Mouse (Mus musculus) embryonic facial prominence, embryonic 10.5 days (tissue): ENCODE data around the gene Mtnr1a. TPM values are rescaled to one million over a fixed set of nuclear protein-coding genes. Genes with fewer than 3 reads are reported as not detected.
"Not testable (repeated sequence)": the region's sequence is repeated elsewhere in the genome, so short reads cannot be mapped to it uniquely, and the experiment has no call there.

ENCODE experiments used
- DNase-seq: peaks from one replicate; pipeline ENCODE4 v3.0.0-alpha.2; 2017; ENCODE audit warnings: low spot score
- H3K27ac ChIP-seq: fragments of 300-500 bp; sonication (generic); replicated peaks from 2 replicates; pipeline ENCODE4 v1.5.1; 2016; ENCODE audit warnings: mild to moderate bottlenecking
- H3K27me3 ChIP-seq: fragments of 300-500 bp; sonication (generic); replicated peaks from 2 replicates; pipeline ENCODE4 v1.6.1; 2016; ENCODE audit warnings: low read depth, mild to moderate bottlenecking; ENCODE audit not compliant: poor library complexity, severe bottlenecking
- H3K36me3 ChIP-seq: fragments of 300-500 bp; sonication (generic); replicated peaks from 2 replicates; pipeline ENCODE4 v1.6.1; 2016; ENCODE audit warnings: mild to moderate bottlenecking, moderate library complexity
- H3K4me1 ChIP-seq: fragments of 300-500 bp; sonication (generic); 2 replicates; pipeline ENCODE4 v1.6.1; 2016
- H3K4me3 ChIP-seq: fragments of 300-500 bp; sonication (generic); 2 replicates; pipeline ENCODE4 v1.5.1; 2016; ENCODE audit warnings: mild to moderate bottlenecking, moderate library complexity
- H3K9me3 ChIP-seq: fragments of 300-500 bp; sonication (generic); 2 replicates; pipeline ENCODE4 v1.6.1; 2016; ENCODE audit warnings: mild to moderate bottlenecking
- WGBS: fragments of 180-500 bp; shearing (Covaris S2); methylation state at CpG from one replicate; pipeline ENCODE4 v1.1.7; 2016; 5-methylcytosine and 5-hydroxymethylcytosine counted together
- polyA plus RNA-seq: library from polyadenylated mRNA; unstranded; fragments of >200 nt; fragmentation: Nextera tagmentation; extraction: Ambion mirVana; gene quantifications from 2 replicates; pipeline ENCODE4 v1.2.1, GENCODE M21; 2016

The Mtnr1a gene
- polyA plus RNA-seq, 1 experiment from 2014 or later: 0.09 TPM

- H3K4me1 ChIP-seq: peaks cover 15% of the 10 kb centered on the region
- WGBS: 90% methylated on average over 2 of the region's 2 CpGs
- no peak overlapping the region for H3K27ac ChIP-seq
- no peak for DNase-seq
- H3K36me3 ChIP-seq: peaks cover 12% of the 10 kb centered on the region
- H3K27me3 ChIP-seq: no peaks in the 10 kb centered on the region
- no peaks in the 10 kb centered on the region for H3K9me3 ChIP-seq
- no peak overlapping the region for H3K4me3 ChIP-seq
These were observed 8.9 kb upstream of the Mtnr1a start for GRCm38 (mm10) chr8:45060083-45060482.

GRCm38 (mm10) chr8:45062311-45062710 lies 6.6 kb upstream of the Mtnr1a start:
- no peak overlapping the region for H3K4me3 ChIP-seq
- no peaks in the 10 kb centered on the region for H3K27me3 ChIP-seq
- no peak overlapping the region for H3K27ac ChIP-seq
- H3K9me3 ChIP-seq: no peaks in the 10 kb centered on the region
- 94% methylated on average over 11 of the region's 11 CpGs for WGBS
- no peak for DNase-seq
- peaks cover 3% of the 10 kb centered on the region; the same call in 1 of the 2 replicates for H3K36me3 ChIP-seq
- H3K4me1 ChIP-seq: peaks cover 15% of the 10 kb centered on the region

- 76% methylated on average over 25 of the region's 25 CpGs for WGBS
- H3K36me3 ChIP-seq: peaks cover 3% of the 10 kb centered on the region; the same call in 1 of the 2 replicates
- H3K4me1 ChIP-seq: peaks cover 15% of the 10 kb centered on the region
- no peak overlapping the region for H3K4me3 ChIP-seq
- no peaks in the 10 kb centered on the region for H3K27me3 ChIP-seq
- DNase-seq: no peak
- peak overlapping the region; percentile 44; the same call in 1 of the 2 replicates for H3K27ac ChIP-seq
- H3K9me3 ChIP-seq: no peaks in the 10 kb centered on the region
These were observed 5.7 kb upstream of the Mtnr1a start for GRCm38 (mm10) chr8:45062982-45063924.

GRCm38 (mm10) chr8:45064197-45064869 lies 4.6 kb upstream of the Mtnr1a start:
- peak; percentile 38 for DNase-seq
- H3K27ac ChIP-seq: peak overlapping the region; percentile 71
- H3K36me3 ChIP-seq: no peaks in the 10 kb centered on the region
- 0 out of 2 replicates have a peak overlapping the region, but pooled peaks have one; percentile 13 for H3K4me3 ChIP-seq
- WGBS: 43% methylated on average over 8 of the region's 8 CpGs
- H3K9me3 ChIP-seq: no peaks in the 10 kb centered on the region
- peaks cover 20% of the 10 kb centered on the region for H3K4me1 ChIP-seq
- 0 out of 2 replicates have a peak, but pooled peaks cover 3% of the 10 kb centered on the region for H3K27me3 ChIP-seq

GRCm38 (mm10) chr8:45065391-45065790 lies 3.5 kb upstream of the Mtnr1a start:
- DNase-seq, H3K36me3 ChIP-seq, H3K27ac ChIP-seq, H3K4me3 ChIP-seq, H3K9me3 ChIP-seq, H3K27me3 ChIP-seq: not testable (repeated sequence)
- 100% methylated on average over 1 of the region's 1 CpGs for WGBS
- peaks cover 20% of the 10 kb centered on the region for H3K4me1 ChIP-seq

- H3K4me3 ChIP-seq: no peak overlapping the region
- no peaks in the 10 kb centered on the region for H3K9me3 ChIP-seq
- no peaks in the 10 kb centered on the region for H3K36me3 ChIP-seq
- H3K27ac ChIP-seq: no peak overlapping the region
- DNase-seq: no peak
- H3K27me3 ChIP-seq: peaks cover 9% of the 10 kb centered on the region
- 93% methylated on average over 8 of the region's 8 CpGs for WGBS
- H3K4me1 ChIP-seq: peaks cover 5% of the 10 kb centered on the region
These were observed 2.0 kb downstream of the Mtnr1a start for GRCm38 (mm10) chr8:45070949-45071348.

- no peak for DNase-seq
- H3K4me1 ChIP-seq: no peaks in the 10 kb centered on the region
- no peaks in the 10 kb centered on the region for H3K36me3 ChIP-seq
- WGBS: 91% methylated on average over 3 of the region's 3 CpGs
- no peaks in the 10 kb centered on the region for H3K9me3 ChIP-seq
- no peak overlapping the region for H3K27ac ChIP-seq
- H3K4me3 ChIP-seq: no peak overlapping the region
- H3K27me3 ChIP-seq: no peaks in the 10 kb centered on the region
These were observed 11.9 kb downstream of the Mtnr1a start for GRCm38 (mm10) chr8:45080850-45081249.

GRCm38 (mm10) chr8:45093599-45093998 lies 24.7 kb downstream of the Mtnr1a start:
- H3K27ac ChIP-seq: no peak overlapping the region
- no peak overlapping the region for H3K4me3 ChIP-seq
- no peaks in the 10 kb centered on the region for H3K27me3 ChIP-seq
- H3K36me3 ChIP-seq: no peaks in the 10 kb centered on the region
- 82% methylated on average over 3 of the region's 3 CpGs for WGBS
- H3K4me1 ChIP-seq: no peaks in the 10 kb centered on the region
- no peak for DNase-seq
- H3K9me3 ChIP-seq: no peaks in the 10 kb centered on the region

GRCm38 (mm10) chr8:45109371-45110063 lies 40.6 kb downstream of the Mtnr1a start:
- no peak overlapping the region for H3K27ac ChIP-seq
- peaks cover 20% of the 10 kb centered on the region for H3K4me1 ChIP-seq
- H3K27me3 ChIP-seq: peaks cover 46% of the 10 kb centered on the region
- no peaks in the 10 kb centered on the region for H3K9me3 ChIP-seq
- peak overlapping the region; percentile 46 for H3K4me3 ChIP-seq
- 27% methylated on average over 13 of the region's 13 CpGs for WGBS
- H3K36me3 ChIP-seq: no peaks in the 10 kb centered on the region
- DNase-seq: peak; percentile 18

- peak; percentile 17 for DNase-seq
- H3K27me3 ChIP-seq: peaks cover 46% of the 10 kb centered on the region
- 10% methylated on average over 16 of the region's 16 CpGs for WGBS
- peak overlapping the region; percentile 46 for H3K4me3 ChIP-seq
- no peak overlapping the region for H3K27ac ChIP-seq
- no peaks in the 10 kb centered on the region for H3K9me3 ChIP-seq
- no peaks in the 10 kb centered on the region for H3K36me3 ChIP-seq
- H3K4me1 ChIP-seq: peaks cover 20% of the 10 kb centered on the region
These were observed 41.3 kb downstream of the Mtnr1a start for GRCm38 (mm10) chr8:45110064-45110812.

GRCm38 (mm10) chr8:45110813-45111104 lies 41.8 kb downstream of the Mtnr1a start:
- Histone ChIP-seq H3K4me1 (peaks cover 20% of the 10 kb centered on the region), H3K27ac (no peak overlapping the region), H3K27me3 (peaks cover 46% of the 10 kb centered on the region), H3K9me3 (no peaks in the 10 kb centered on the region), H3K4me3 (no peak overlapping the region; the same call in 1 of the 2 replicates), H3K36me3 (no peaks in the 10 kb centered on the region)
- 46% methylated on average over 5 of the region's 5 CpGs for WGBS
- no peak for DNase-seq

- Histone ChIP-seq H3K36me3 (no peaks in the 10 kb centered on the region), H3K4me3 (no peak overlapping the region), H3K4me1 (peaks cover 20% of the 10 kb centered on the region), H3K27me3 (peaks cover 46% of the 10 kb centered on the region), H3K9me3 (no peaks in the 10 kb centered on the region), H3K27ac (no peak overlapping the region)
- DNase-seq: no peak
- whole genome bisulfite sequencing: 88% methylated on average over 5 of the region's 5 CpGs
These were observed 42.9 kb downstream of the Mtnr1a start for GRCm38 (mm10) chr8:45111820-45112219.
